Mouse (Mus musculus): Measurements from ENCODE around the gene Cd47.

The Cd47 gene

GRCm38 (mm10) chr16:49876291-49877030 lies 76.1 kb downstream of the Cd47 start:
- DNase-seq, result no peak

GRCm38 (mm10) chr16:49877243-49877642 lies 76.9 kb downstream of the Cd47 start:
- no peak for DNase-seq

GRCm38 (mm10) chr16:49878051-49878450 lies 77.7 kb downstream of the Cd47 start:
- DNase-seq, result no peak

- no peak for DNase-seq
These were observed 86.2 kb downstream of the Cd47 start for GRCm38 (mm10) chr16:49886403-49887066.

GRCm38 (mm10) chr16:49887290-49887689 lies 87.0 kb downstream of the Cd47 start:
- DNase-seq, result no peak

GRCm38 (mm10) chr16:49887811-49888564 lies 87.7 kb downstream of the Cd47 start:
- no peak for DNase-seq

GRCm38 (mm10) chr16:49889031-49889655 lies 88.8 kb downstream of the Cd47 start:
- no peak for DNase-seq

- no peak for DNase-seq
These were observed 91.9 kb downstream of the Cd47 start for GRCm38 (mm10) chr16:49892252-49892651.

GRCm38 (mm10) chr16:49892945-49893344 lies 92.6 kb downstream of the Cd47 start:
- peak; percentile 17 for DNase-seq

- DNase-seq, result no peak
These were observed 94.3 kb downstream of the Cd47 start for GRCm38 (mm10) chr16:49894624-49895023.

- DNase-seq, result no peak
These were observed 95.8 kb downstream of the Cd47 start for GRCm38 (mm10) chr16:49896132-49896531.

- DNase-seq, result no peak
These were observed 101.1 kb downstream of the Cd47 start for GRCm38 (mm10) chr16:49901395-49901794.

- no peak for DNase-seq
These were observed 101.8 kb downstream of the Cd47 start for GRCm38 (mm10) chr16:49902083-49902482.

- peak; percentile 30 for DNase-seq
These were observed 104.1 kb downstream of the Cd47 start for GRCm38 (mm10) chr16:49904248-49904930.

GRCm38 (mm10) chr16:49905041-49905440 lies 104.7 kb downstream of the Cd47 start:
- DNase-seq, result no peak

GRCm38 (mm10) chr16:49905601-49906001 lies 105.3 kb downstream of the Cd47 start:
- peak; percentile 14 for DNase-seq

- no peak for DNase-seq
These were observed 105.7 kb downstream of the Cd47 start for GRCm38 (mm10) chr16:49906066-49906465.

- no peak for DNase-seq
These were observed 106.6 kb downstream of the Cd47 start for GRCm38 (mm10) chr16:49906940-49907339.

GRCm38 (mm10) chr16:49907356-49907755 lies 107.0 kb downstream of the Cd47 start:
- peak; percentile 25 for DNase-seq

- no peak for DNase-seq
These were observed 109.2 kb downstream of the Cd47 start for GRCm38 (mm10) chr16:49909536-49909935.

- DNase-seq, result no peak
These were observed 113.8 kb downstream of the Cd47 start for GRCm38 (mm10) chr16:49914094-49914493.

All from kidney, adult 9 months (tissue).